Mouse (Mus musculus) embryonic fibroblast, embryonic 13.5 days (primary cell): ENCODE data around the gene Ush1c.

ENCODE experiments used
- CTCF ChIP-seq: IDR thresholded peaks from 2 replicates; pipeline ENCODE4 v1.5.1; 2011; ENCODE audit warnings: mild to moderate bottlenecking, control low read depth, low read length, moderate library complexity, borderline replicate concordance; ENCODE audit not compliant: insufficient read depth
- POLR2A ChIP-seq: IDR thresholded peaks from 2 replicates; pipeline ENCODE4 v1.6.1; 2011; ENCODE audit warnings: low read depth, mild to moderate bottlenecking, control low read depth, low read length, moderate library complexity

GRCm38 (mm10) chr7:46280896-46281295 is 42.6 kb upstream of the Ush1c start:
- TF ChIP-seq CTCF, result no peak
- no peak for TF ChIP-seq POLR2A
